Mouse (Mus musculus): Measurements from ENCODE around the gene Galnt10. TPM values are rescaled to one million over a fixed set of nuclear protein-coding genes. Genes with fewer than 3 reads are reported as not detected.

Galnt10 gene
- polyA plus RNA-seq, 1 experiment = 7.8 TPM

DNA sequence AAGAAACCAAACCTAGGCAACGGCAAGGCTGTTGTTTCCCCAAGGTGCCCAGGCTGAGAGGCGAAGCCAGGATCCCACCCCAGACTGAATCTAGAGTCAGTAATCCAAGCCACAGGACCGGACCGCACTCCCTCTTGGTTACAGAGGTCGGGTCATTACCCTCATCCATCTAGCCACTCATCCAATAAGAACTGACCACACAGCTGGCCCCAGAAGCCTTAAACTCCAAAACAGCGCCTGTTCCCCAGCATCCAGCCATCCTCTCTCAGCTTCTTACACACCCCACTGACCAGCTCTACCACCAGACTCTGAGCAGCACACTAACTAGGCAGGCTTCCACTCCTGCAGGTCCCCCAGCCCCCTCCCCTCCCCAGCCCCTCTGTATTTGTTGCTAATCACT is 149.8 kb downstream of the Galnt10 start:
- Histone ChIP-seq H3K4me3 (replicated peaks) (no peak overlapping the region), H3K27me3 (ENCODE audit: control insufficient read depth) (peaks cover 5% of the 10 kb centered on the region), H3K36me3 (ENCODE audit: control insufficient read depth) (no peaks in the 10 kb centered on the region), H3K9me3 (ENCODE audit: control insufficient read depth, low read length) (no peaks in the 10 kb centered on the region), H3K4me1 (ENCODE audit: control insufficient read depth) (peaks cover 5% of the 10 kb centered on the region)
- TF ChIP-seq GATA1 (IDR thresholded peaks at IDR 0.05; ENCODE audit: low read length) = no peak
- TF ChIP-seq TAL1 (IDR thresholded peaks at IDR 0.05; ENCODE audit: low read length) = no peak

- TF ChIP-seq TAL1 (IDR thresholded peaks at IDR 0.05; ENCODE audit: low read length) = no peak
- TF ChIP-seq GATA1 (IDR thresholded peaks at IDR 0.05; ENCODE audit: low read length) = no peak
- no peak overlapping the region for H3K4me3 ChIP-seq (replicated peaks)
- peaks cover 17% of the 10 kb centered on the region for H3K27me3 ChIP-seq (ENCODE audit: control insufficient read depth)
- peaks cover 25% of the 10 kb centered on the region for H3K4me1 ChIP-seq (ENCODE audit: control insufficient read depth)
- H3K9me3 ChIP-seq (ENCODE audit: control insufficient read depth, low read length) = no peaks in the 10 kb centered on the region; the same call in 1 of the 2 replicates
- no peaks in the 10 kb centered on the region for H3K36me3 ChIP-seq (ENCODE audit: control insufficient read depth)
Measured at GRCm38 (mm10) chr11:57797828-57798227, 152.6 kb downstream of the Galnt10 start.

GRCm38 (mm10) chr11:57799456-57799855 is 154.2 kb downstream of the Galnt10 start:
- H3K4me3 ChIP-seq (replicated peaks) = no peak overlapping the region
- H3K27me3 ChIP-seq (ENCODE audit: control insufficient read depth) = peaks cover 31% of the 10 kb centered on the region
- peaks cover 32% of the 10 kb centered on the region for H3K4me1 ChIP-seq (ENCODE audit: control insufficient read depth)
- no peaks in the 10 kb centered on the region for H3K36me3 ChIP-seq (ENCODE audit: control insufficient read depth)
- TF ChIP-seq GATA1 (IDR thresholded peaks at IDR 0.05; ENCODE audit: low read length) (no peak), TAL1 (IDR thresholded peaks at IDR 0.05; ENCODE audit: low read length) (no peak)
- H3K9me3 ChIP-seq (ENCODE audit: control insufficient read depth, low read length) = no peaks in the 10 kb centered on the region; the same call in 1 of the 2 replicates

- H3K27me3 ChIP-seq (ENCODE audit: control insufficient read depth) = peaks cover 31% of the 10 kb centered on the region
- peak overlapping the region; percentile 91 for H3K4me3 ChIP-seq (replicated peaks)
- TF ChIP-seq TAL1 (IDR thresholded peaks at IDR 0.05; ENCODE audit: low read length) (no peak), GATA1 (IDR thresholded peaks at IDR 0.05; ENCODE audit: low read length) (no peak)
- H3K9me3 ChIP-seq (ENCODE audit: control insufficient read depth, low read length) = no peaks in the 10 kb centered on the region; the same call in 1 of the 2 replicates
- H3K4me1 ChIP-seq (ENCODE audit: control insufficient read depth) = peaks cover 32% of the 10 kb centered on the region
- H3K36me3 ChIP-seq (ENCODE audit: control insufficient read depth) = no peaks in the 10 kb centered on the region
Measured at GRCm38 (mm10) chr11:57800266-57800951, 155.2 kb downstream of the Galnt10 start.

GRCm38 (mm10) chr11:57800971-57801765 is 155.9 kb downstream of the Galnt10 start, which contains the start of gene Sap30l:
TSS of gene Sap30l (plus strand) at chr11:57801637.
- no peaks in the 10 kb centered on the region; the same call in 1 of the 2 replicates for H3K9me3 ChIP-seq (ENCODE audit: control insufficient read depth, low read length)
- H3K4me3 ChIP-seq (replicated peaks) = peak within 1 kb of the TSS; percentile 91
- peaks cover under 1% of the 10 kb centered on the region for H3K36me3 ChIP-seq (ENCODE audit: control insufficient read depth)
- peaks cover 32% of the 10 kb centered on the region for H3K4me1 ChIP-seq (ENCODE audit: control insufficient read depth)
- peaks cover 29% of the 10 kb centered on the region for H3K27me3 ChIP-seq (ENCODE audit: control insufficient read depth)
- TF ChIP-seq GATA1 (IDR thresholded peaks at IDR 0.05; ENCODE audit: low read length) (no peak), TAL1 (IDR thresholded peaks at IDR 0.05; ENCODE audit: low read length) (no peak)

- H3K9me3 ChIP-seq (ENCODE audit: control insufficient read depth, low read length) = no peaks in the 10 kb centered on the region; the same call in 1 of the 2 replicates
- H3K36me3 ChIP-seq (ENCODE audit: control insufficient read depth) = peaks cover 8% of the 10 kb centered on the region
- H3K27me3 ChIP-seq (ENCODE audit: control insufficient read depth) = peaks cover 27% of the 10 kb centered on the region
- peaks cover 39% of the 10 kb centered on the region for H3K4me1 ChIP-seq (ENCODE audit: control insufficient read depth)
- H3K4me3 ChIP-seq (replicated peaks) = peak overlapping the region; percentile 91
- TF ChIP-seq TAL1 (IDR thresholded peaks at IDR 0.05; ENCODE audit: low read length) (no peak), GATA1 (IDR thresholded peaks at IDR 0.05; ENCODE audit: low read length) (no peak)
Measured at GRCm38 (mm10) chr11:57801766-57802510, 156.7 kb downstream of the Galnt10 start.

DNA sequence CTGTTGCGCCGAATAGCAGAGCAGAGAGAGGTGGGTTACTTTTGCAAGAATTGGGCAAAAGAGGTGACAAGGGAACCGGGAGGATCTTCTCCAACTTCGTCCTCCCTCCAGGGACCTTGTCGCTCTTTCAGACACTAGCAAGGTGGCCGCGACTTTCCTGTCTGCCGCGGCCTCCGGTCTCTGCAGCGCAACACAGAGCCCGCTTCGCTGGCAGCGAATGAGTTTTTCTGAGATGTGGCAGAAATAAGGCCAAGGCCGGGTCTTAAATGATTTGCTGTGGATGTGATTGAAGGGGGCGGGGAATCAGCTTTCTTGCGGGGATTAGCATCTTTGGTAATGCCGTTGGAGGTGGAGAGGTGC is 157.2 kb downstream of the Galnt10 start:
- Histone ChIP-seq H3K9me3 (ENCODE audit: control insufficient read depth, low read length) (no peaks in the 10 kb centered on the region; the same call in 1 of the 2 replicates), H3K4me1 (ENCODE audit: control insufficient read depth) (peaks cover 42% of the 10 kb centered on the region), H3K4me3 (replicated peaks) (peak overlapping the region; percentile 91), H3K27me3 (ENCODE audit: control insufficient read depth) (peaks cover 26% of the 10 kb centered on the region), H3K36me3 (ENCODE audit: control insufficient read depth) (peaks cover 11% of the 10 kb centered on the region)
- TF ChIP-seq TAL1 (IDR thresholded peaks at IDR 0.05; ENCODE audit: low read length) (no peak), GATA1 (IDR thresholded peaks at IDR 0.05; ENCODE audit: low read length) (no peak)

- Histone ChIP-seq H3K36me3 (ENCODE audit: control insufficient read depth) (peaks cover 29% of the 10 kb centered on the region), H3K4me1 (ENCODE audit: control insufficient read depth) (peaks cover 47% of the 10 kb centered on the region), H3K9me3 (ENCODE audit: control insufficient read depth, low read length) (no peaks in the 10 kb centered on the region; the same call in 1 of the 2 replicates), H3K27me3 (ENCODE audit: control insufficient read depth) (peaks cover 26% of the 10 kb centered on the region), H3K4me3 (replicated peaks) (no peak overlapping the region)
- TF ChIP-seq TAL1 (IDR thresholded peaks at IDR 0.05; ENCODE audit: low read length) (no peak), GATA1 (IDR thresholded peaks at IDR 0.05; ENCODE audit: low read length) (no peak)
Measured at GRCm38 (mm10) chr11:57805047-57805446, 159.8 kb downstream of the Galnt10 start.

Data from erythroblast, embryonic 14.5 days (primary cell).